Mouse (Mus musculus) MEL (cell line): ENCODE results near the gene Borcs8. TPM values are rescaled to one million over a fixed set of nuclear protein-coding genes. Genes with fewer than 3 reads are reported as not detected.

Experiments used
- DNase-seq: peaks from one replicate; pipeline ENCODE4 v3.0.0; 2011; ENCODE audit warnings: low read depth, low spot score
- H3K27ac ChIP-seq: 2 replicates; pipeline ENCODE4 v1.5.1; 2012; ENCODE audit warnings: low read depth, mild to moderate bottlenecking, control low read depth, low read length, moderate library complexity; ENCODE audit not compliant: control insufficient read depth
- H3K27me3 ChIP-seq, 2 experiments: fragments of 150-350 bp in 1 of 2; sonication (generic) in 1 of 2; 2 replicates each; pipeline ENCODE4 v1.6.1; 2012; ENCODE audit warnings: low read length in 2 of 2, mild to moderate bottlenecking in 2 of 2, improper control_type of control experiment in 1 of 2, moderate library complexity in 1 of 2; ENCODE audit not compliant: insufficient read depth in 2 of 2, control insufficient read depth in 1 of 2
- H3K36me3 ChIP-seq, 2 experiments: 2 replicates each; pipeline ENCODE4 v1.6.1; 2012 to 2014; ENCODE audit warnings: low read length in 2 of 2, improper control_type of control experiment in 1 of 2, inconsistent platforms in 1 of 2, mild to moderate bottlenecking in 1 of 2; ENCODE audit not compliant: insufficient read depth in 2 of 2, control insufficient read depth in 1 of 2
- H3K4me1 ChIP-seq, 2 experiments: fragments of 150-350 bp in 1 of 2; sonication (generic) in 1 of 2; 2 replicates each; pipeline ENCODE4 v1.6.1; 2012; ENCODE audit warnings: low read length in 2 of 2, improper control_type of control experiment in 1 of 2, mild to moderate bottlenecking in 1 of 2; ENCODE audit not compliant: insufficient read depth in 2 of 2, control insufficient read depth in 1 of 2
- H3K4me3 ChIP-seq, 2 experiments: fragments of 150-350 bp in 1 of 2; sonication (generic) in 1 of 2; 2 replicates each; pipeline ENCODE4 v1.5.1; 2012; ENCODE audit warnings: low read depth in 2 of 2, low read length in 2 of 2, mild to moderate bottlenecking in 2 of 2, moderate library complexity in 2 of 2, control low read depth in 1 of 2, improper control_type of control experiment in 1 of 2; ENCODE audit not compliant: control insufficient read depth in 1 of 2, insufficient read depth in 1 of 2
- H3K79me2 ChIP-seq: 2 replicates; pipeline ENCODE4 v1.6.1; 2012; ENCODE audit warnings: mild to moderate bottlenecking, low read length, moderate library complexity; ENCODE audit not compliant: control insufficient read depth, poor library complexity, insufficient read depth
- H3K9ac ChIP-seq: 2 replicates; pipeline ENCODE4 v1.6.1; 2012; ENCODE audit warnings: low read depth, mild to moderate bottlenecking, control low read depth, low read length, moderate library complexity; ENCODE audit not compliant: control insufficient read depth, poor library complexity, severe bottlenecking
- H3K9me3 ChIP-seq: fragments of 150-350 bp; sonication (generic); replicated peaks from 2 replicates; pipeline ENCODE4 v1.6.1; 2012; ENCODE audit warnings: mild to moderate bottlenecking, low read length, improper control_type of control experiment, moderate library complexity; ENCODE audit not compliant: insufficient read depth
- E2F4 ChIP-seq: IDR thresholded peaks from 2 replicates; pipeline ENCODE4 v1.6.1; 2011; ENCODE audit warnings: low read depth, low read length, improper control_type of control experiment, borderline replicate concordance
- ELF1 ChIP-seq: IDR thresholded peaks from 2 replicates; pipeline ENCODE4 v1.6.1; 2014; ENCODE audit warnings: low read depth, mild to moderate bottlenecking, inconsistent platforms, low read length, improper control_type of control experiment, moderate library complexity
- ETS1 ChIP-seq: IDR thresholded peaks from 2 replicates; pipeline ENCODE4 v1.6.1; 2012; ENCODE audit warnings: low read depth, mild to moderate bottlenecking, inconsistent platforms, low read length, improper control_type of control experiment, moderate library complexity
- GABPA ChIP-seq: IDR thresholded peaks from 2 replicates; pipeline ENCODE4 v1.6.1; 2012; ENCODE audit warnings: low read depth, mild to moderate bottlenecking, inconsistent platforms, low read length, improper control_type of control experiment, moderate library complexity
- GATA1 ChIP-seq: IDR thresholded peaks from 2 replicates; pipeline ENCODE4 v1.6.1; 2011; ENCODE audit warnings: low read depth, low read length, improper control_type of control experiment
- JUND ChIP-seq: IDR thresholded peaks from 2 replicates; pipeline ENCODE4 v1.6.1; 2011; ENCODE audit warnings: low read depth, mild to moderate bottlenecking, improper control_type of control experiment, low read length
- MYB ChIP-seq: IDR thresholded peaks from 2 replicates; pipeline ENCODE4 v1.6.1; 2011; ENCODE audit warnings: mild to moderate bottlenecking, low read depth, low read length, improper control_type of control experiment
- NELFE ChIP-seq: IDR thresholded peaks from 2 replicates; pipeline ENCODE4 v1.6.1; 2011; ENCODE audit warnings: low read depth, low read length, improper control_type of control experiment
- NRF1 ChIP-seq: IDR thresholded peaks from 2 replicates; pipeline ENCODE4 v1.6.1; 2014; ENCODE audit warnings: low read depth, mild to moderate bottlenecking, inconsistent platforms, low read length, improper control_type of control experiment, moderate library complexity; ENCODE audit not compliant: poor library complexity, insufficient read depth, severe bottlenecking
- POLR2A ChIP-seq, 2 experiments: IDR thresholded peaks; 2 replicates each; pipeline ENCODE4 v1.6.1; 2011 to 2012; ENCODE audit warnings: low read length in 2 of 2, mild to moderate bottlenecking in 2 of 2, control low read depth in 1 of 2, improper control_type of control experiment in 1 of 2, low read depth in 1 of 2, moderate library complexity in 1 of 2; ENCODE audit not compliant: control insufficient read depth in 1 of 2, insufficient read depth in 1 of 2, poor library complexity in 1 of 2
- POLR2AphosphoS2 ChIP-seq: IDR thresholded peaks from 2 replicates; pipeline ENCODE4 v1.6.1; 2011; ENCODE audit warnings: low read length, improper control_type of control experiment
- POLR2AphosphoS5 ChIP-seq: IDR thresholded peaks from 2 replicates; pipeline ENCODE4 v1.6.1; 2012; ENCODE audit warnings: low read depth, borderline replicate concordance, mild to moderate bottlenecking, inconsistent platforms, low read length, moderate library complexity, mixed read lengths
- SIN3A ChIP-seq: IDR thresholded peaks from 2 replicates; pipeline ENCODE4 v1.6.1; 2012; ENCODE audit warnings: low read length, improper control_type of control experiment, inconsistent platforms
- SMC3 ChIP-seq: IDR thresholded peaks from 2 replicates; pipeline ENCODE4 v1.6.1; 2011; ENCODE audit warnings: low read depth, low read length, improper control_type of control experiment
- TAL1 ChIP-seq: IDR thresholded peaks from 2 replicates; pipeline ENCODE4 v1.6.1; 2012; ENCODE audit warnings: mild to moderate bottlenecking, inconsistent platforms, low read length, moderate library complexity, mixed read lengths
- USF1 ChIP-seq: IDR thresholded peaks from 2 replicates; pipeline ENCODE4 v1.6.1; 2014; ENCODE audit warnings: low read depth, mild to moderate bottlenecking, inconsistent platforms, low read length, improper control_type of control experiment, moderate library complexity
- USF2 ChIP-seq, 2 experiments: IDR thresholded peaks; 2 replicates each; pipeline ENCODE4 v1.6.1; 2011 to 2012; ENCODE audit warnings: improper control_type of control experiment in 2 of 2, low read length in 2 of 2, borderline replicate concordance in 1 of 2, inconsistent platforms in 1 of 2, low read depth in 1 of 2, mild to moderate bottlenecking in 1 of 2; ENCODE audit not compliant: insufficient read depth in 1 of 2
- ZC3H11A ChIP-seq: IDR thresholded peaks from 2 replicates; pipeline ENCODE4 v1.6.1; 2012; ENCODE audit warnings: low read depth, mild to moderate bottlenecking, inconsistent platforms, low read length, improper control_type of control experiment
- ZKSCAN1 ChIP-seq: IDR thresholded peaks from 2 replicates; pipeline ENCODE4 v1.6.1; 2012; ENCODE audit warnings: low read depth, mild to moderate bottlenecking, inconsistent platforms, low read length, improper control_type of control experiment, moderate library complexity
- ZMIZ1 ChIP-seq: IDR thresholded peaks from 2 replicates; pipeline ENCODE4 v1.6.1; 2012; ENCODE audit warnings: low read depth, mild to moderate bottlenecking, inconsistent platforms, low read length, improper control_type of control experiment, moderate library complexity
- polyA plus RNA-seq, 2 experiments: library from polyadenylated mRNA; stranded (reverse) in 1 of 2; unstranded in 1 of 2; fragments of >175 nt in 1 of 2; fragments of >200 nt in 1 of 2; gene quantifications; 2 replicates each; pipeline versions ENCODE4 v1.2.1 to v1.2.4; 2012; ENCODE audit warnings: low replicate concordance in 2 of 2, low read depth in 1 of 2; ENCODE audit not compliant: insufficient read length in 2 of 2, insufficient read depth in 1 of 2, missing spikeins in 1 of 2
- total RNA-seq: library from RNA; depleted of rRNA; stranded (reverse); fragments of 300-350 nt; gene quantifications from 2 replicates; pipeline ENCODE4 v1.2.3, GENCODE M21; 2012

The Borcs8 gene
- total and polyA plus RNA-seq, 3 experiments: 49.5 to 73.0 TPM; not detected in 1

DNA sequence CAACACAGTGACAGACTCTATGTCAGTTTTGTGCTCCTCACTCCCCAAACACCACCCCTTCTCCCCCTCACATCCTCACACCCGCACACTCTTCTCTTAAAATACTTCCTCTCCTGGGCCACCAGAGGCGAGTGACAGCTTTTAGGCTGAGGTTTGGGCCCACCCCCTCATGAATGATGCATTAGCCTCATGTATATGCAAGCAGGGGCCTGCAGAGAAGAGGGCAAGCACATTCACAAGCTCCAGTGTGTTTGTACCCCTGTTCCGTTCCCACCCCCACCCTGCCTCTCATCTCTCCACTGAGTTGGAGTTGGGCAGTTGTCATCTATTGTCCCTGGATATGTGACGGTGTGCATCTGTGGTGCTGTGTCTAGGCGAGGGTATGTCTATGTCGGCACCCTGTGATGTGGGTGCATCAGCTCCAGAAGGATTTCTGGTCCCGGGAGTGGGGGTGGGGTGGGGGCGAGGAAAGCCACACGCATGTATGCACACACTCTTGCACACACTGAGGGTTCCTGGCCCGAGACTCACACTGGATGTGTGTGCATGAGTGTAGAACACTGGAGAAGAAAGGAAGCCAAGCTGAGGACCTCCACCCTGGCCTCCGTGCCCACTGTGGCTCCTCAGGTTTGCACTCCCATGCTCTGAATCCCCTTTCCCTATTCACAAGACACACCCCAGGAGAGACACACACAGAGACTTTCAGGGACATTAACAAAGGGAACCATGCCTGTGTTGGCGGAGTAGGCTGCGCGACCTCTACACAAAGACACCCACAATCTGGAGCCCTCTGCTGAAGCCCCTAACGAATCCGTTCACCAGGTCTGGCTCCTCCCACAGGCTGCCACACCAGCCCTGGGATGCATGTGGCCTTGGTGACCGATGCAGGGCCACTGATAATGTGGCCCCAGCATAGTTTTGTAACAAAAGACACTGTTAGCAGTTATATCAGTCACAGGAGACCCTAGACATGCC, 20.3 kb upstream of the Borcs8 start:
- peak; percentile 36 for DNase-seq
- TF ChIP-seq ETS1 (no peak), ZKSCAN1 (no peak), POLR2AphosphoS2 (no peak), SMC3 (no peak), SIN3A (no peak), ZMIZ1 (no peak), TAL1 (no peak), USF1 (no peak), GABPA (no peak), JUND (no peak), MYB (no peak), NRF1 (no peak), NELFE (no peak), POLR2AphosphoS5 (no peak), ELF1 (no peak), GATA1 (no peak), POLR2A (IDR thresholded peaks at IDR 0.05; ENCODE audit: control insufficient read depth in 1 of 2, insufficient read depth in 1 of 2, low read depth in 1 of 2, low read length in 2 of 2, poor library complexity in 1 of 2) (no peak)
- Histone ChIP-seq H3K9ac (no peak overlapping the region), H3K27ac (no peak overlapping the region), H3K27me3 (0 out of 4 replicates have a peak, but pooled peaks cover 0 to 3% of the 10 kb centered on the region in 2 experiments), H3K9me3 (no peaks in the 10 kb centered on the region), H3K4me3 (no peak overlapping the region), H3K79me2 (no peaks in the 10 kb centered on the region), H3K36me3 (no peaks in the 10 kb centered on the region), H3K4me1 (no peaks in the 10 kb centered on the region)

DNA sequence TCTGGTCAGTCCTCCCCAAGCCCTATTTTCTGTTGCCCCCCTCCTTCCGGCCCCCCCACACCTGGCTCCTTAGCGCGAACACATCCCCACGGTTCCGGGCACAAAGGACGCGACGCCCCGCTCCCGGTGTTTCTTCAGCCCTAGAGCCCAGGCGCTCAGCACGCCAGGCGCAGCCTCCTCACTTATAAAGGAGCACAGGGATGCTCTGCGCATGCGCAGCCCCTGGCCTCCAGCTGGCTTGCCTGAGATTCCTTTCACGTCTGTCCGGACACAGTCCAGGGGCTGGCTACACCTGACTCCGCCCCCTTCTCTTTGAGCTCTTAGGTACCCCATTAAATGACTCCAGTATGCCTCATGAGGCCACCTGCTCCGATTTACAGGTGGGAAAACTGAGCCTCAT, 18.6 kb upstream of the Borcs8 start, which contains the start of gene Ncan:
TSS of gene Ncan (minus strand) at position 207 of the 400 bp plus-strand sequence.
- Histone ChIP-seq H3K4me3 (no peak within 1 kb of the TSS), H3K9me3 (no peaks in the 10 kb centered on the region), H3K9ac (no peak within 1 kb of the TSS), H3K4me1 (no peaks in the 10 kb centered on the region), H3K27me3 (peaks cover 0 to 4% of the 10 kb centered on the region in 2 experiments; a peak in 1 of 4 replicates), H3K36me3 (no peaks in the 10 kb centered on the region), H3K79me2 (no peaks in the 10 kb centered on the region), H3K27ac (no peak within 1 kb of the TSS)
- DNase-seq: no peak
- TF ChIP-seq ZC3H11A (no peak), ELF1 (no peak), E2F4 (no peak), USF2 (IDR thresholded peaks at IDR 0.05; ENCODE audit: borderline replicate concordance in 1 of 2, insufficient read depth in 1 of 2, low read depth in 1 of 2, low read length in 2 of 2) (no peak)
